Mouse (Mus musculus) myocyte (in vitro differentiated cells): ENCODE measurements around the gene Htra3.

Experiments used
- E2F4 ChIP-seq: IDR thresholded peaks from one replicate; pipeline ENCODE4 v1.6.1; 2011; ENCODE audit warnings: mild to moderate bottlenecking, control low read depth, moderate library complexity; ENCODE audit not compliant: insufficient read depth
- MYOG ChIP-seq, 3 experiments: IDR thresholded peaks; one replicate each; pipeline ENCODE4 v1.6.1; 2011; ENCODE audit warnings: control low read depth in 2 of 3, low read depth in 2 of 3, mild to moderate bottlenecking in 2 of 3; ENCODE audit not compliant: insufficient read length in 2 of 3, control insufficient read depth in 1 of 3, insufficient read depth in 1 of 3
- POLR2A ChIP-seq: IDR thresholded peaks from one replicate; pipeline ENCODE4 v1.6.1; 2011; ENCODE audit warnings: low read depth, mild to moderate bottlenecking, control low read depth, moderate library complexity; ENCODE audit not compliant: insufficient read length
- TCF3 ChIP-seq: IDR thresholded peaks from one replicate; pipeline ENCODE4 v1.6.1; 2011; ENCODE audit warnings: low read depth, control low read depth; ENCODE audit not compliant: insufficient read length

DNA sequence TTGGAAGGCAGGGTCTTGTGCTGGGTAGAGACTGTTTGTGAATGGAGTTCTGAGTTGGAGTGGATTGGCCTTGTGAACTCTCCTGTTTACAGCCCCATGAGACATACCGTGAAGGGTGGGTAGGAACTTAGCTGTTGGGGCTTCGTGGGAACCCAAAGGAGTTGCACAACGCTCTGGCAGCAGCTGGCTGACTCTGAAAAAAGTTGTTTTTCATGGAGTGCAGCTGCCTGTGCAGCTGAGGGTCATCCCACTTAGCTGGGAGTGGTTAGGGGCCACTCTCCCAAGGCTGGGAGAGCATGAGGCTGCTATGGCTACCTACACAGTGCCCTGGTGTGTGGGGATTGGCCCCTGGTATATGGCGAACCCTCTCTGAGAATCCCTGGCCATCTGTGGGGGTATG lies 32.0 kb downstream of the Htra3 start:
- TF ChIP-seq MYOG (IDR thresholded peaks at IDR 0.05; ENCODE audit: control insufficient read depth in 1 of 3, insufficient read depth in 1 of 3, insufficient read length in 2 of 3, low read depth in 2 of 3) = peak in 2 of 3 experiments; percentile 17 to 85
- no peak for TF ChIP-seq POLR2A
- TF ChIP-seq E2F4 = no peak
- peak; percentile 70 for TF ChIP-seq TCF3
